Mouse (Mus musculus) midbrain, embryonic 15.5 days (tissue): ENCODE data around the gene Sntg2. TPM values are rescaled to one million over a fixed set of nuclear protein-coding genes. Genes with fewer than 3 reads are reported as not detected.
A peak's percentile ranks its signal among the peaks of the same experiment; 100 is the strongest.

Experiments used
- ATAC-seq: fragments of 200-750 bp; cut with Nextera tagmentation; replicated peaks from 2 replicates; pipeline ENCODE4 v1.8.0; 2017; ENCODE audit warnings: moderate TSS enrichment
- H3K27ac ChIP-seq: fragments of 300-500 bp; sonication (generic); 2 replicates; pipeline ENCODE4 v1.5.1; 2015; ENCODE audit warnings: mild to moderate bottlenecking, inconsistent platforms
- H3K27me3 ChIP-seq: fragments of 300-500 bp; sonication (generic); replicated peaks from 2 replicates; pipeline ENCODE4 v1.6.1; 2015; ENCODE audit warnings: inconsistent platforms
- H3K36me3 ChIP-seq: fragments of 300-500 bp; sonication (generic); replicated peaks from 2 replicates; pipeline ENCODE4 v1.6.1; 2015; ENCODE audit warnings: inconsistent platforms
- H3K4me1 ChIP-seq: fragments of 300-500 bp; sonication (generic); 2 replicates; pipeline ENCODE4 v1.6.1; 2015; ENCODE audit warnings: inconsistent platforms
- H3K4me2 ChIP-seq: fragments of 300-500 bp; sonication (generic); 2 replicates; pipeline ENCODE4 v1.6.1; 2015; ENCODE audit warnings: inconsistent platforms, mild to moderate bottlenecking, moderate library complexity
- H3K4me3 ChIP-seq: fragments of 300-500 bp; sonication (generic); 2 replicates; pipeline ENCODE4 v1.5.1; 2015; ENCODE audit warnings: mild to moderate bottlenecking, inconsistent platforms
- H3K9ac ChIP-seq: fragments of 300-500 bp; sonication (generic); 2 replicates; pipeline ENCODE4 v1.6.1; 2015; ENCODE audit warnings: mild to moderate bottlenecking, inconsistent platforms
- H3K9me3 ChIP-seq: fragments of 300-500 bp; sonication (generic); 2 replicates; pipeline ENCODE4 v1.6.1; 2016; ENCODE audit warnings: inconsistent platforms
- WGBS: fragments of 180-500 bp; shearing (Covaris S2); methylation state at CpG from one replicate; pipeline ENCODE4 v1.1.7; 2015; ENCODE audit warnings: mixed read lengths; 5-methylcytosine and 5-hydroxymethylcytosine counted together
- polyA plus RNA-seq: library from polyadenylated mRNA; unstranded; fragments of >200 nt; fragmentation: Nextera tagmentation; extraction: Ambion mirVana; gene quantifications from 2 replicates; pipeline ENCODE4 v1.2.1, GENCODE M21; 2015

The Sntg2 gene
- polyA plus RNA-seq, 1 experiment from 2014 or later = 5.4 TPM

GRCm38 (mm10) chr12:30181721-30182120, 191.5 kb downstream of the Sntg2 start:
- H3K9me3 ChIP-seq = no peaks in the 10 kb centered on the region
- no peak overlapping the region for H3K27ac ChIP-seq
- H3K27me3 ChIP-seq = no peaks in the 10 kb centered on the region
- 83% methylated on average over 3 of the region's 3 CpGs for WGBS
- H3K9ac ChIP-seq = no peak overlapping the region
- H3K36me3 ChIP-seq = no peaks in the 10 kb centered on the region
- H3K4me1 ChIP-seq = no peaks in the 10 kb centered on the region
- ATAC-seq = no peak
- no peak overlapping the region for H3K4me2 ChIP-seq
- no peak overlapping the region for H3K4me3 ChIP-seq

GRCm38 (mm10) chr12:30179623-30180022, 193.6 kb downstream of the Sntg2 start:
- Histone ChIP-seq H3K4me1 (no peaks in the 10 kb centered on the region), H3K36me3 (no peaks in the 10 kb centered on the region), H3K27ac (no peak overlapping the region), H3K27me3 (no peaks in the 10 kb centered on the region), H3K9ac (no peak overlapping the region), H3K9me3 (no peaks in the 10 kb centered on the region), H3K4me2 (no peak overlapping the region), H3K4me3 (no peak overlapping the region)
- 78% methylated on average over 1 of the region's 1 CpGs for WGBS
- no peak for ATAC-seq

GRCm38 (mm10) chr12:30177966-30178365, 195.2 kb downstream of the Sntg2 start:
- Histone ChIP-seq H3K4me2 (no peak overlapping the region), H3K4me1 (no peaks in the 10 kb centered on the region), H3K27me3 (no peaks in the 10 kb centered on the region), H3K9ac (no peak overlapping the region), H3K27ac (no peak overlapping the region), H3K36me3 (no peaks in the 10 kb centered on the region), H3K9me3 (no peaks in the 10 kb centered on the region), H3K4me3 (no peak overlapping the region)
- WGBS = 84% methylated on average over 6 of the region's 6 CpGs
- no peak for ATAC-seq

- H3K4me3 ChIP-seq = no peak overlapping the region
- no peak overlapping the region for H3K9ac ChIP-seq
- H3K4me2 ChIP-seq = no peak overlapping the region
- WGBS = 93% methylated on average over 2 of the region's 2 CpGs
- H3K4me1 ChIP-seq = no peaks in the 10 kb centered on the region
- H3K27me3 ChIP-seq = no peaks in the 10 kb centered on the region
- H3K36me3 ChIP-seq = no peaks in the 10 kb centered on the region
- H3K9me3 ChIP-seq = no peaks in the 10 kb centered on the region
- ATAC-seq = no peak
- no peak overlapping the region for H3K27ac ChIP-seq
These were observed 195.6 kb downstream of the Sntg2 start for GRCm38 (mm10) chr12:30177529-30177928.

- 74% methylated on average over 3 of the region's 3 CpGs for WGBS
These were observed 204.7 kb downstream of the Sntg2 start for GRCm38 (mm10) chr12:30168491-30168890.

GRCm38 (mm10) chr12:30164538-30164937, 208.6 kb downstream of the Sntg2 start:
- Histone ChIP-seq H3K9me3 (no peaks in the 10 kb centered on the region), H3K4me2 (no peak overlapping the region), H3K4me3 (no peak overlapping the region), H3K36me3 (no peaks in the 10 kb centered on the region), H3K27me3 (no peaks in the 10 kb centered on the region), H3K4me1 (no peaks in the 10 kb centered on the region), H3K27ac (no peak overlapping the region), H3K9ac (no peak overlapping the region)
- 89% methylated on average over 5 of the region's 5 CpGs for WGBS
- no peak for ATAC-seq

More at GRCm38 (mm10) chr12:30168491-30168890, 204.7 kb downstream of the Sntg2 start:
- no peak overlapping the region for H3K27ac ChIP-seq
- H3K4me2 ChIP-seq = no peak overlapping the region
- no peaks in the 10 kb centered on the region for H3K4me1 ChIP-seq
- ATAC-seq = no peak
- H3K9ac ChIP-seq = no peak overlapping the region
- H3K9me3 ChIP-seq = no peaks in the 10 kb centered on the region
- H3K27me3 ChIP-seq = no peaks in the 10 kb centered on the region
- no peak overlapping the region for H3K4me3 ChIP-seq
- no peaks in the 10 kb centered on the region for H3K36me3 ChIP-seq

GRCm38 (mm10) chr12:30164005-30164404, 209.2 kb downstream of the Sntg2 start:
- WGBS = 95% methylated on average over 6 of the region's 6 CpGs
- Histone ChIP-seq H3K36me3 (no peaks in the 10 kb centered on the region), H3K27ac (no peak overlapping the region), H3K9me3 (no peaks in the 10 kb centered on the region), H3K4me3 (no peak overlapping the region), H3K9ac (no peak overlapping the region), H3K4me2 (no peak overlapping the region), H3K27me3 (no peaks in the 10 kb centered on the region), H3K4me1 (no peaks in the 10 kb centered on the region)
- no peak for ATAC-seq

- no peaks in the 10 kb centered on the region for H3K27me3 ChIP-seq
- H3K9me3 ChIP-seq = no peaks in the 10 kb centered on the region
- no peak overlapping the region for H3K27ac ChIP-seq
- no peak overlapping the region for H3K4me3 ChIP-seq
- WGBS = 89% methylated on average over 5 of the region's 5 CpGs
- H3K36me3 ChIP-seq = no peaks in the 10 kb centered on the region
- H3K4me2 ChIP-seq = no peak overlapping the region
- H3K9ac ChIP-seq = no peak overlapping the region
- no peaks in the 10 kb centered on the region for H3K4me1 ChIP-seq
- no peak; the same call in 1 of the 2 replicates for ATAC-seq
These were observed 211.3 kb downstream of the Sntg2 start for GRCm38 (mm10) chr12:30161731-30162406.

- H3K36me3 ChIP-seq = no peaks in the 10 kb centered on the region
- ATAC-seq = peak; percentile 33; the same call in 1 of the 2 replicates
- no peak overlapping the region for H3K4me2 ChIP-seq
- no peaks in the 10 kb centered on the region for H3K4me1 ChIP-seq
- 81% methylated on average over 3 of the region's 3 CpGs for WGBS
- H3K4me3 ChIP-seq = no peak overlapping the region
- H3K27ac ChIP-seq = no peak overlapping the region
- no peaks in the 10 kb centered on the region for H3K9me3 ChIP-seq
- H3K27me3 ChIP-seq = no peaks in the 10 kb centered on the region
- H3K9ac ChIP-seq = no peak overlapping the region
These were observed 212.7 kb downstream of the Sntg2 start for GRCm38 (mm10) chr12:30160475-30160874.

GRCm38 (mm10) chr12:30159788-30160187, 213.4 kb downstream of the Sntg2 start:
- Histone ChIP-seq H3K4me3 (no peak overlapping the region), H3K4me1 (no peaks in the 10 kb centered on the region), H3K9me3 (no peaks in the 10 kb centered on the region), H3K27ac (no peak overlapping the region), H3K9ac (no peak overlapping the region), H3K4me2 (no peak overlapping the region), H3K27me3 (no peaks in the 10 kb centered on the region), H3K36me3 (no peaks in the 10 kb centered on the region)
- WGBS = 88% methylated on average over 8 of the region's 8 CpGs
- ATAC-seq = no peak

GRCm38 (mm10) chr12:30154079-30154673, 219.0 kb downstream of the Sntg2 start:
- 53% methylated on average over 7 of the region's 7 CpGs for WGBS
- H3K27ac ChIP-seq = no peak overlapping the region
- H3K4me1 ChIP-seq = peaks cover 5% of the 10 kb centered on the region; the same call in 1 of the 2 replicates
- peak; percentile 52 for ATAC-seq
- H3K4me2 ChIP-seq = no peak overlapping the region
- H3K4me3 ChIP-seq = no peak overlapping the region
- no peaks in the 10 kb centered on the region for H3K27me3 ChIP-seq
- no peaks in the 10 kb centered on the region for H3K9me3 ChIP-seq
- H3K36me3 ChIP-seq = no peaks in the 10 kb centered on the region
- H3K9ac ChIP-seq = no peak overlapping the region

GRCm38 (mm10) chr12:30142085-30142484, 231.1 kb downstream of the Sntg2 start:
- H3K36me3 ChIP-seq = no peaks in the 10 kb centered on the region
- no peaks in the 10 kb centered on the region for H3K4me1 ChIP-seq
- H3K27ac ChIP-seq = no peak overlapping the region
- WGBS = 61% methylated on average over 3 of the region's 3 CpGs
- no peak overlapping the region for H3K4me3 ChIP-seq
- no peaks in the 10 kb centered on the region for H3K9me3 ChIP-seq
- H3K4me2 ChIP-seq = no peak overlapping the region
- no peaks in the 10 kb centered on the region for H3K27me3 ChIP-seq
- H3K9ac ChIP-seq = no peak overlapping the region
- ATAC-seq = no peak

GRCm38 (mm10) chr12:30132524-30132923, 240.7 kb downstream of the Sntg2 start, which contains the start of gene Tpo:
Gene Tpo (minus strand): TSS chr12:30132624.
- H3K9me3 ChIP-seq = no peaks in the 10 kb centered on the region
- H3K9ac ChIP-seq = no peak within 1 kb of the TSS
- H3K4me2 ChIP-seq = no peak within 1 kb of the TSS
- no peak within 1 kb of the TSS for H3K27ac ChIP-seq
- H3K4me1 ChIP-seq = peaks cover 9% of the 10 kb centered on the region
- no peak within 1 kb of the TSS for H3K4me3 ChIP-seq
- no peak for ATAC-seq
- H3K36me3 ChIP-seq = no peaks in the 10 kb centered on the region
- 91% methylated on average over 4 of the region's 4 CpGs for WGBS
- H3K27me3 ChIP-seq = no peaks in the 10 kb centered on the region
